Mouse (Mus musculus) ZHBTc4 (cell line): ENCODE data around the gene Zbtb16.

ENCODE experiments used
- DNase-seq: peaks from one replicate; pipeline ENCODE4 v3.0.0-alpha.2; 2011; ENCODE audit warnings: low read depth, low spot score

Zbtb16 gene

GRCm38 (mm10) chr9:48768965-48769364, 67.1 kb downstream of the Zbtb16 start:
- no peak for DNase-seq

DNA sequence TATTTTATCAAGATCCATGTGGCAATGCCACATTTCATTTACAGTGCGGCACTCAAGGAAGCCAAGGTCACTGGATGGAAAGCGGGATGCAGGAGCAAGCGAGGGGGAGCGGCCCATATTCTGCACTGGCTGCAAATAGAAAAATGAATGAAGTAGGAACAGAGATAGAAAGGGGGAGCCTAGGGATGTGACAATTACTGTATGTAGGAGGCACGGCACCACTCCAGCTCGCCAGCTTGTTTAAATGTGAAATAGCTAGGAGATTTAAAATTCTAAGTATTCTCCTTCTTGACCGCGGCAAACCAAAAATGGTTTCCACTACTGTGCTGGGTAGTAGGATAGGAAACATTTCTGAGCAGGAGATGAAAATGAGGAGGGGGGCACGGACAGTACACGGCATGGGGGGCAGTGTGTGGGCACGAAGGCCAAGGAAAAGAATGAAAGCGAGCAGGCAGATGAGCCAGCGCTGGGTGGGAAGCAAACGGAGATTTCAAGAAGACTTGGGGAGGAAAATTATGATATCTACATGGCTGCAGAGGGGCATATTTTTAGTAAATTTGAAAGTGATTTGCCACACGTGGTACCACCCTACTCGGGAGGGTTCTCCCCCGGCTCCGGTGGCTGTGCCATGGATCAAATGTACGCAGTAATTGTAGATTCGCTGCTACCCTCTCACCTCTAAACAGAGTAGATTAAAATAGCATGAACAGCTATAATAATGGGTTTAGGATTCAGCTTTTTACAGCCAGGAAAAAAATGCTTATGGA, 68.2 kb downstream of the Zbtb16 start:
- no peak for DNase-seq

DNA sequence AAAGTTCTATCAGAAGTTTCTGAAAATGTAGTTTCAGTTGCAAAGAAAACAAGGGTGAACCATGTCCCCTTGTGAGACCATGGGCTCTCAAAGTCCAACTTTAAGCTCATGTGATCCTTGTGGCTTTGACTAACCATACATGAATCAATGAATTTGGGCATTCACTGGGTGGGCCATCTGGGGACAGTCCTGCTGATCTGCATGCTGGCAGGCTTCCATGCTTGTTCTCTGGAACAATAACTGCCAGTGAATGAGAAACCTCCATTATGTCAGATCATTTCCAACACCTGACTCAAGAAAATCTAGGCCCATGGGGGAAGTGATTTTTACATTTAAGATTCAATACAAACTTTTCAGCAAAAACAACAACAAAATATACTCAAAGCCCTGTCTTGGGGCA, 70.1 kb downstream of the Zbtb16 start:
- DNase-seq, result no peak

DNA sequence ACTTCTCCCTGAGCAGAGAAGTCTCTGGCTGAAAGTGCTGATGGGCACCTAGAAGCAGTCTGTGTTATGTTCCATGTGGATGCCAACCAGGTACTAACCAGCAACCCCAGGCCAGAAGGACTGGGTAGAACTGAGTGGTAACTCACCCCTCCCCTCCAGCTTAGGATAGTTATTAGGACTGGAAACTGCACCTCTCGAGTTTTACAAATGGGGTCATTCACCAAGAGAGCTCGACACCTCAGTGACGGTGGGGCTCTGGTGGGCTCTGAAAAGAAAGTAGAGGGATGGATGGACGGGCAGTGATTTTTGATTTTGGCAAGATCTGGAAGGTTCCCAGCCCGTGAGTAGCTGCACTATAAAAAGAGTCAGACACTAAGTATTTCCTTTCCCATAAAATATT, 71.7 kb downstream of the Zbtb16 start:
- DNase-seq, result no peak

GRCm38 (mm10) chr9:48761732-48762637, 74.0 kb downstream of the Zbtb16 start:
- no peak for DNase-seq

- DNase-seq, result no peak
These were observed 74.9 kb downstream of the Zbtb16 start for GRCm38 (mm10) chr9:48761175-48761556.

GRCm38 (mm10) chr9:48760449-48761174, 75.4 kb downstream of the Zbtb16 start:
- no peak for DNase-seq

DNA sequence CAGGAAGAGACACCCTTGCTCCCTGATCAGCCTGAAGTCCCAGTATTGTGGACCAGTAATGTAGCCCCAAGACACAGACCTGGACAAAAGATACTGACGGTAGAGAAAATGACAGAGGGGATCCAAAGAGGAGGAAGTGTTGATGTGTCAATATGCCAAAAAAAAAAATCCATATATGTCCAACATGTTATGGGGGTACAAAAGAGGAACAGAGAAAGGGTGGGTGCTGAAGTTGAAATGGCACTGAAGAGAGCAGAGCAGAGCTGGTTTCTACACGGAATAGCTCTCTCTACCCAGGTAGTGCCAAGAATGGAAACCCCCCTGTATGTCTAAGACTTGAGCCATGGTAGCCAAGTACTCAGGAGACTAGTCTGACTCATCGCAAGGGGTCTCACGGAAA, 76.9 kb downstream of the Zbtb16 start:
- DNase-seq, result no peak

- DNase-seq, result no peak
These were observed 78.1 kb downstream of the Zbtb16 start for GRCm38 (mm10) chr9:48757650-48758580.

- DNase-seq, result no peak
These were observed 79.7 kb downstream of the Zbtb16 start for GRCm38 (mm10) chr9:48756261-48756812.

- no peak for DNase-seq
These were observed 80.5 kb downstream of the Zbtb16 start for GRCm38 (mm10) chr9:48755438-48756070.

GRCm38 (mm10) chr9:48754418-48754817, 81.6 kb downstream of the Zbtb16 start:
- no peak for DNase-seq

GRCm38 (mm10) chr9:48753881-48754280, 82.1 kb downstream of the Zbtb16 start:
- DNase-seq, result no peak

DNA sequence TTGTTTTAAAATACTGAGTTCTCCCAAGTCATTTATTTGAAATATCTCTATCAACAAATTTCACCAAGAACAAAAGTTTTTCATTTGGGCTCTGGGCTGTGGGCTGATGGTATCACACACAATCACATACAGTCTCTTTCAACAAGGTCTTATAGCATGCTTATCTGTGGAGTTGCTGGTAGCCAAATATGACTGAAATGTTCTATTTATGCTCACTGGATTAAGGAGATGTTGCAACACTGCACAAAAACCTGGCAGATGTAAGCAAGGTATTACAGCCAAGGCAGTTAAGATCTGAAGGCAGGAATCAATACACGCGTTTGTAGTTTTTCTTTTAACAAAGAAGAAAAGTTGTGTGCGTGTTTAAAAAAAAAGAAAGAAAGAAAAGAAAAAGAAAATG, 84.1 kb downstream of the Zbtb16 start:
- DNase-seq, result no peak

DNA sequence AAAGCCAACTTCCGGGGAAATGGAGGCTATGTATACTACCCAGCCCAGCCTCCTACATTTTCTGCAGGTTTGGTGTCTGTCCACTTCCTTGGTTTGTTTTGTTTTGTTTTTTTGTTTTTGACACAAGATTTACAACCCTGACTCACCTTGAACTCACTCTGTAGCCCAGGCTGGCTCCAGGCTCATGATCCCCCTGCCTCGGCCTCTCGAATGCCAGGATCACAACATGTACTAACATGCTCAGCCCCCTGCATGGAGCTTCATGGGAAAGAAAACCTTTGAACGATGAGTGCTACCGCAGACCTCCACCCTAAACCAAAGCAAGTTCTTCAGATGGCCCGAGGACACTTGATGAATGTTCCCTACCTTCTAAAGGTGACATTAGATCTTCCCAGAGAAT, 86.4 kb downstream of the Zbtb16 start:
- no peak for DNase-seq

- DNase-seq, result no peak
These were observed 86.9 kb downstream of the Zbtb16 start for GRCm38 (mm10) chr9:48749168-48749567.

DNA sequence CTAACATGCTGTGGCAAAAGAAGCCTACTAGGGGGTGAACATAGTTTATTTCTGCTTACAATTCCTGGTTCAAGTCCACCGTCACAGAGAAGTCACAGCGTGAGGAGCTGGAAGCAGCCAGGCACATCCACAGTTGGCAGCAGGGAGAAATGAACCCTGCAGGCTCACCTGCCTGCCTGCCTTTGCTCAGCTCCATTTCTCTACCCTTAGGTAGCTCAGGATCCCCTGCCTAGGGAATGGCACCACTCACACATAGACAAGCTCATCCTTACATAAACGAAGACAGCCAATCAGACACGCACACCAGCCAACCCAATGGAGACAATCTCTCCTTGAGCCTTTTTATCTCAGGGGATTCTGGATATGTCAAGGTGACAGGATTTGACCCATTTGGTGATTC, 87.3 kb downstream of the Zbtb16 start:
- no peak for DNase-seq

DNA sequence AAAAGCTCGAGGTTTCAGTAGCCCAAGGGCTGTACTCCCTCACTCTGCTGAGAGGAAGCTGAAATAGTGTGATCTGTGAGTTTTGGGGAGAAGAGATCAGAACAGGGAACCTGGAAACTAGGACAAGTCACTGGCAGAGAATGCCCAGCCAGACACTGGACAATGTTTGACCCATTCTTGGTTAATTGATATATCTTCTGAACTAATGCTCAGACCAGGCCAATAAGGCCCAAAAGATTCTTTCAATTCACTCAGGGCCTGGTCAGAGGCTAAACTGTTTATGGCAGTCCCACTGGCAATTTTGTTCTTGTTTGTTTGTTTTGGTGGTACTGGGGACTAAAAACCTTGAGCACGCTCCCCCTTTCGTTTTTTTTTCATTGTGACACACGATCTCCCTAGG, 87.8 kb downstream of the Zbtb16 start:
- no peak for DNase-seq

- DNase-seq, result no peak
These were observed 89.5 kb downstream of the Zbtb16 start for GRCm38 (mm10) chr9:48746506-48746905.
